Mouse (Mus musculus) yolk sac, embryonic 10.5 days (tissue): ENCODE data around the gene Cdkn2b.

Experiments used
- DNase-seq: peaks from one replicate; pipeline ENCODE4 v3.0.0-alpha.2; 2017; ENCODE audit warnings: low spot score

The Cdkn2b gene

GRCm38 (mm10) chr4:89289028-89289427 is 21.8 kb downstream of the Cdkn2b start:
- DNase-seq = no peak

DNA sequence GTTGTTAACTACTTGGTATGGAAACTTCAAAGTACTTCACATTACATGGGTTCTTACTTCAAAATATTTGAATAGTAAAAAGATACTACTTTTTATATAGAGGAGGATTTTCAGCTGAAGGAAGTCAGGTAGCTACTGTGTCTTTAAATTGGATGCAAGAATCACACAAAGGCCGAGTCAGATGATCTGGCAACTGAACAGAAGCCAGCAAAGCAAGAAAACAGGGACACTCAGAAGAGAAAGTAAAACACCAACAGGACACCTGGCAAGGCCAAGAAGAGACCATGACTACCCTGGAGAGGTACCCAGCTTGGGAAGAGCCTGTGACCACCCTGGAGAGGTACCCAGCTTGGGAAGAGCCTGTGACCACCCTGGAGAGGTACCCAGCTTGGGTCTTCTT is 24.3 kb downstream of the Cdkn2b start:
- no peak for DNase-seq

- no peak for DNase-seq
These were observed 25.2 kb downstream of the Cdkn2b start for GRCm38 (mm10) chr4:89285688-89286087.

DNA sequence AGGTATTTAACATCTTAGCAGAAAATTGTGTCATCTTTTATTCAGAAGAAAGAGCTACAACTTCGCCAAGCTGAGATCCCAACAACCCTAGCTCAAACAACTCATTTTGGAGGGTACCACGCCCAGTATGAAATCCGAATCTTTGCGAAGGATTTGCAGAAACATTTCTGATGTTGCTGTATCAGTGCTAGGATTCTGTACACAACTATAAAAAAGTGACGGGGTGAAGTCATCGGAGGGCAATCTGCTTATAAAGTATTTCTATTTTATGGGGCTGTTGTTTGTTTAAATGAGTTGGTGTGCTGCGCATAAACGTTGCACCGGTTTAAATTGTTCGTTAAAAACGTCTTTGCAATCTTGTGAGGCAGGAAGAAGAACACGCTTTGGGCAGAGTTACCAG is 28.2 kb downstream of the Cdkn2b start:
- DNase-seq = no peak

- DNase-seq = no peak
These were observed 28.7 kb downstream of the Cdkn2b start for GRCm38 (mm10) chr4:89282036-89282566.

- DNase-seq = no peak
These were observed 29.6 kb downstream of the Cdkn2b start for GRCm38 (mm10) chr4:89281236-89281635.

- DNase-seq = no peak
These were observed 31.2 kb downstream of the Cdkn2b start for GRCm38 (mm10) chr4:89279641-89280040.

GRCm38 (mm10) chr4:89277381-89277940 is 33.4 kb downstream of the Cdkn2b start:
- no peak for DNase-seq

- DNase-seq = no peak
These were observed 34.1 kb downstream of the Cdkn2b start for GRCm38 (mm10) chr4:89276669-89277219.

DNA sequence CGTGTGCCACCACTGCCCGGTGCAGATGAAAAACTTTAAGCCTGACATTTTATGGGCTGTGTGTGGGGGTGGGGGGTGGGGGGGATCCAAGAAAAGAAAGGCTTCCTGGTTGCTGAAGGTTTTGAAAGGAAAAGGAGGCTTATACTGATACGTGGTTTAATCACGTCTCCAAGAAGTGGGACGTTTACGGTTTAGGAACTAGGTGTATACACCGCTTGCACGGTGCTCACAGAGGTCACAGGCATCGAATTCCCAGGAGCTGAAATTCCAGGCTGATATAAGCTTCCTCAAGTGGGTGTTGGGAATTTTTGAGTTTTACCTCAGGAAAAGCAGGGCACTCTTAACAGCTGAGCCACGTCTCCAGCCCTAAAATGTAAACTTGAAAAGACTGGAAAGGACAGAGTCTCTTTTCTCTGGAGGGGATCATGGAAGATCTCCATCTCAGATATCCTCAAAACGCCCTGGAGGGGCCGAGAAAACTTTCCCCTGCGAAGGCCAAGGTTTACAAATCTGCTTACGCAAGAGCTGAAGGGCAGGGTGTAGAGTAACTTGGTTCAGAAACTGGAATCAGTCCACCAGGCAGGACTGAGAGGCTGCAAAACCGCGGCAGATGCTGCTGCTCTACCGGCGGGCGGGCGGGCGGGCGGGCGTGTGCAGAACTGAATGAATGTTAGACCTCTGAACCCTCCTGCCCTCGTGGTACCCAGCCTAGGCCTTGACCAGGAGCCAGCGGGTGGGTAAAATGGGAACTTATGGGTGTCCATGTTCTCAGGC is 34.8 kb downstream of the Cdkn2b start:
- no peak for DNase-seq

DNA sequence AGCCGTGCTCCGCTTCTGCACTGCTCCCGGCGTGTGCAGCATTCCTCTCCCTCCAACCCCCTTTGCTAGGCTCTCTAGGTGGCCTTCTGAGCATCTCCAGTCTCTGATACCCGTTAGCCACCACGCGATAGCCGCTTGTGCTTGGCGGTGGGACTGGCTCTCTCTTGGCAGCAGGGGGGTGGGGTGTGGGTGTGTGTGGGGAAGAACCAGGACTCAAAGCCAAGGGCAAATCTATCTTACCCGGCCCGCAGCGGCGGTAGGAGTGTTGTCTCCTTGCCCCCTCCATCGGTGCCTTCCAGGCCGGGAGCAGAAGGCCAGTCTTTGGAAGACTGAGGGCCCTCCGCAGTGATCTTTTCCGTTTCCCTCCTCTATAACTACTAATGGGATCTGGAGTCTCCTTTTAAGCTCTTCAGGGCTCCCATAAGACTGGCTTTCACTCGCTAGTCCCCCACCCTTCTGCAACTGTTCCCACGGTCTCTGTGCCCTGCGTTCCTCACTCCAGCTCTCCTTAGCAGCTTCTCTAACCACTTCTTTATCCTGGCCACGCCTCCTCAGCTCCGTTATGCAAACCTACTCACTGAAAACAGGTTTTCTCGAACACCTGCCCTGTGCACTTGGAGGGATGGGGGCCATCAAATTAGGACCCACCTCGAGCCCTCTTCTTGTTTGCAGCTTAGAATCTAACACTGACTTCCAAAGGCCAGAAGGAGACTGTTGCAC is 35.9 kb downstream of the Cdkn2b start:
- no peak for DNase-seq

DNA sequence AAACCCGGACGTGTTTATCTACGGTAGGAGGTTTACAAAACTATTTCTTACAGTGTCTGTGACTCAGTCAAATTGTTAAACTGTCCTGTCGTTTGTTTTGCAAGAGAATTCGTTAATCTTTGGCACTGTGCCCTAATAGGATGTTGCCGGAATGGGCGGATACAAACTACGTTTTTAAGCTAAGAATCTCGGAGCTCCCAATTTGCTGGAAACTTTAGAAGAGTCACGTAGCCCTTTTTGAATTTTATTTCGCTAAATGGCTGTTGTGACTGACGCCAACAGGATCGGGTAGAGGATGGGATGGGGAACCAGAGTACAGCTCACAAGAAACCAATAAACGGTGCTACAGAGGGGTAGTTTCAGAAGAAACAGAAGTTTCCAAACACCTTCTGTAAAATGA is 36.8 kb downstream of the Cdkn2b start:
- DNase-seq = no peak

GRCm38 (mm10) chr4:89273585-89273984 is 37.3 kb downstream of the Cdkn2b start:
- no peak for DNase-seq

- no peak for DNase-seq
These were observed 37.8 kb downstream of the Cdkn2b start for GRCm38 (mm10) chr4:89272961-89273540.

GRCm38 (mm10) chr4:89272101-89272718 is 38.6 kb downstream of the Cdkn2b start:
- DNase-seq = no peak

DNA sequence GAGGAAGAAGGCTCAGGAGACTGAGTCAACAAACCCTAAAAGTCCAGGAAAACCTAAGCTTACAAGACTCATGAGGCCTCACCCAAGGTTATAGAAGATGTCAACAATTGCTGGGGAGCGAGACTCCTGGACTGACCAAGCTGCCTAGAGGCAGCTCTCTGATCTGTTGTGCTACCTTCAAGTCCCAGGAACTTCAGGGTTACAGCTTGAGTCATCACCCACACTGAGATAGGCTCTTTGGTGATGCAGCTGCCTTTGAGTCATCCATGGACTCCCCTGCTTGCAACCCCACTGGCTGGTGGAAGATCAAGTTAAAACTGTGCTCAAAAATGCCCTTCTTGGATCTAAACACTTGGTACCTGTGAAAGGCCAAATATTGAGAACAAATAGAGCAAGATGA is 53.1 kb downstream of the Cdkn2b start:
- no peak for DNase-seq
